Mouse (Mus musculus) forebrain, embryonic 16.5 days (tissue): ENCODE data around the gene Olfr968. TPM values are rescaled to one million over a fixed set of nuclear protein-coding genes. Genes with fewer than 3 reads are reported as not detected.

Source experiments
- ATAC-seq: fragments of 200-750 bp; cut with Nextera tagmentation; 2 replicates; pipeline ENCODE4 v1.8.0; 2017; ENCODE audit warnings: mild to moderate bottlenecking, moderate library complexity
- H3K27ac ChIP-seq: fragments of 300-500 bp; sonication (generic); 2 replicates; pipeline ENCODE4 v1.5.1; 2014; ENCODE audit warnings: low read length, control low read depth
- H3K27me3 ChIP-seq: fragments of 300-500 bp; sonication (generic); replicated peaks from 2 replicates; pipeline ENCODE4 v1.6.1; 2014; ENCODE audit warnings: low read length; ENCODE audit not compliant: control insufficient read depth, insufficient read depth
- H3K36me3 ChIP-seq: fragments of 300-500 bp; sonication (generic); 2 replicates; pipeline ENCODE4 v1.6.1; 2014; ENCODE audit not compliant: control insufficient read depth, insufficient read depth
- H3K4me1 ChIP-seq: fragments of 300-500 bp; sonication (generic); replicated peaks from 2 replicates; pipeline ENCODE4 v1.6.1; 2014; ENCODE audit warnings: low read length; ENCODE audit not compliant: control insufficient read depth, insufficient read depth
- H3K4me2 ChIP-seq: fragments of 300-500 bp; sonication (generic); 2 replicates; pipeline ENCODE4 v1.6.1; 2014; ENCODE audit warnings: mild to moderate bottlenecking, low read length, control low read depth
- H3K4me3 ChIP-seq: fragments of 300-500 bp; sonication (generic); replicated peaks from 2 replicates; pipeline ENCODE4 v1.5.1; 2014; ENCODE audit warnings: mild to moderate bottlenecking, low read length, control low read depth
- H3K9ac ChIP-seq: fragments of 300-500 bp; sonication (generic); replicated peaks from 2 replicates; pipeline ENCODE4 v1.6.1; 2014; ENCODE audit warnings: low read depth, low read length, control low read depth
- H3K9me3 ChIP-seq: fragments of 300-500 bp; sonication (generic); 2 replicates; pipeline ENCODE4 v1.6.1; 2016; ENCODE audit warnings: low read length; ENCODE audit not compliant: control insufficient read depth
- WGBS: fragments of 180-500 bp; shearing (Covaris S2); extraction: QIAGEN DNeasy Blood & Tissue Kit; methylation state at CpG from one replicate; pipeline ENCODE4 v1.1.7; 2014; 5-methylcytosine and 5-hydroxymethylcytosine counted together
- polyA plus RNA-seq: library from polyadenylated mRNA; unstranded; fragments of >200 nt; fragmentation: Nextera tagmentation; extraction: Ambion mirVana; gene quantifications from 2 replicates; pipeline ENCODE4 v1.2.1, GENCODE M21; 2015

The Olfr968 gene
- polyA plus RNA-seq: not detected in 2 replicates

- no peaks in the 10 kb centered on the region for H3K9me3 ChIP-seq
- no peaks in the 10 kb centered on the region for H3K36me3 ChIP-seq
- 84% methylated on average over 1 of the region's 1 CpGs for WGBS
- ATAC-seq: no peak
- no peaks in the 10 kb centered on the region for H3K27me3 ChIP-seq
- H3K9ac ChIP-seq: no peak within 1 kb of the TSS
- no peak within 1 kb of the TSS for H3K27ac ChIP-seq
- no peak within 1 kb of the TSS for H3K4me2 ChIP-seq
- no peaks in the 10 kb centered on the region for H3K4me1 ChIP-seq
- H3K4me3 ChIP-seq: no peak within 1 kb of the TSS
These were observed at the start of gene Olfr968 for GRCm38 (mm10) chr9:39783153-39783552. TSS of gene Olfr968 (minus strand) at chr9:39783253.

- Histone ChIP-seq H3K4me3 (no peak within 1 kb of the TSS), H3K9me3 (no peaks in the 10 kb centered on the region), H3K9ac (no peak within 1 kb of the TSS), H3K4me1 (no peaks in the 10 kb centered on the region), H3K4me2 (no peak within 1 kb of the TSS), H3K27ac (no peak within 1 kb of the TSS), H3K36me3 (no peaks in the 10 kb centered on the region), H3K27me3 (no peaks in the 10 kb centered on the region)
- WGBS: 77% methylated on average over 4 of the region's 4 CpGs
- ATAC-seq: no peak
These were observed 25.5 kb upstream of the Olfr968 start, which contains the start of gene Olfr970 for GRCm38 (mm10) chr9:39808560-39808959. TSS of gene Olfr970 (plus strand) at chr9:39808860.

GRCm38 (mm10) chr9:39790558-39790957 lies 7.5 kb upstream of the Olfr968 start, which contains the start of gene Olfr969:
TSS of gene Olfr969 (plus strand) at chr9:39790945.
- no peaks in the 10 kb centered on the region for H3K4me1 ChIP-seq
- H3K27ac ChIP-seq: no peak within 1 kb of the TSS
- no peak within 1 kb of the TSS for H3K4me2 ChIP-seq
- H3K27me3 ChIP-seq: no peaks in the 10 kb centered on the region
- no peak for ATAC-seq
- no peak within 1 kb of the TSS for H3K9ac ChIP-seq
- H3K36me3 ChIP-seq: no peaks in the 10 kb centered on the region
- WGBS: 72% methylated on average over 2 of the region's 2 CpGs
- H3K4me3 ChIP-seq: no peak within 1 kb of the TSS
- H3K9me3 ChIP-seq: no peaks in the 10 kb centered on the region

GRCm38 (mm10) chr9:39746428-39746827 lies 36.6 kb downstream of the Olfr968 start:
- Histone ChIP-seq H3K4me1 (no peaks in the 10 kb centered on the region), H3K4me2 (no peak overlapping the region), H3K27me3 (no peaks in the 10 kb centered on the region), H3K36me3 (no peaks in the 10 kb centered on the region), H3K9me3 (no peaks in the 10 kb centered on the region), H3K4me3 (no peak overlapping the region), H3K9ac (no peak overlapping the region), H3K27ac (no peak overlapping the region)
- ATAC-seq: no peak
- 77% methylated on average over 1 of the region's 1 CpGs for WGBS

- no peaks in the 10 kb centered on the region for H3K36me3 ChIP-seq
- no peak for ATAC-seq
- H3K27me3 ChIP-seq: no peaks in the 10 kb centered on the region
- no peak within 1 kb of the TSS for H3K27ac ChIP-seq
- H3K4me2 ChIP-seq: no peak within 1 kb of the TSS
- H3K9me3 ChIP-seq: no peaks in the 10 kb centered on the region
- no peaks in the 10 kb centered on the region for H3K4me1 ChIP-seq
- no peak within 1 kb of the TSS for H3K4me3 ChIP-seq
- no peak within 1 kb of the TSS for H3K9ac ChIP-seq
These were observed 37.1 kb downstream of the Olfr968 start, which contains the start of gene Olfr967 for GRCm38 (mm10) chr9:39745949-39746348. TSS of gene Olfr967 (plus strand) at chr9:39746249.

- no peak overlapping the region for H3K4me3 ChIP-seq
- H3K4me2 ChIP-seq: no peak overlapping the region
- H3K9me3 ChIP-seq: no peaks in the 10 kb centered on the region
- 93% methylated on average over 1 of the region's 1 CpGs for WGBS
- H3K9ac ChIP-seq: no peak overlapping the region
- H3K27me3 ChIP-seq: no peaks in the 10 kb centered on the region
- no peaks in the 10 kb centered on the region for H3K36me3 ChIP-seq
- no peak for ATAC-seq
- no peaks in the 10 kb centered on the region for H3K4me1 ChIP-seq
- H3K27ac ChIP-seq: no peak overlapping the region
These were observed 42.3 kb downstream of the Olfr968 start for GRCm38 (mm10) chr9:39740741-39741140.

- Histone ChIP-seq H3K4me1 (no peaks in the 10 kb centered on the region), H3K4me2 (no peak within 1 kb of the TSS), H3K27ac (no peak within 1 kb of the TSS), H3K36me3 (no peaks in the 10 kb centered on the region), H3K4me3 (no peak within 1 kb of the TSS), H3K27me3 (no peaks in the 10 kb centered on the region), H3K9ac (no peak within 1 kb of the TSS), H3K9me3 (no peaks in the 10 kb centered on the region)
- ATAC-seq: no peak
These were observed 52.4 kb downstream of the Olfr968 start, which contains the start of gene Olfr150 for GRCm38 (mm10) chr9:39730678-39731077. TSS of gene Olfr150 (plus strand) at chr9:39730978.

Other genes starting within 250 kb of the Olfr968 start
- not detected in 2 replicates for gene Olfr958, start 229.2 kb downstream of the Olfr968 start, polyA plus RNA-seq
- not detected in 2 replicates for gene Olfr959, start 207.7 kb downstream of the Olfr968 start, polyA plus RNA-seq
- gene AW551984, start 178.8 kb downstream of the Olfr968 start, polyA plus RNA-seq: 36.8 and 73.0 TPM in 2 replicates
- not detected in 2 replicates for gene Olfr148, start 172.6 kb downstream of the Olfr968 start, polyA plus RNA-seq
- not detected in 2 replicates for gene Olfr960, start 161.9 kb downstream of the Olfr968 start, polyA plus RNA-seq
- gene Olfr961, start 138.2 kb downstream of the Olfr968 start, polyA plus RNA-seq: not detected in 2 replicates
- not detected in 2 replicates for gene Olfr963, start 116.0 kb downstream of the Olfr968 start, polyA plus RNA-seq
- not detected in 2 replicates for gene Olfr149, start 76.1 kb downstream of the Olfr968 start, polyA plus RNA-seq
- not detected in 2 replicates for gene Olfr965, start 71.9 kb downstream of the Olfr968 start, polyA plus RNA-seq
- not detected in 2 replicates for gene Olfr150, start 52.3 kb downstream of the Olfr968 start, polyA plus RNA-seq
- gene Olfr967, start 37.0 kb downstream of the Olfr968 start, polyA plus RNA-seq: not detected in 2 replicates
- gene Olfr969, start 7.7 kb upstream of the Olfr968 start, polyA plus RNA-seq: not detected in 2 replicates
- not detected in 2 replicates for gene Olfr970, start 25.6 kb upstream of the Olfr968 start, polyA plus RNA-seq
- not detected in 2 replicates for gene Olfr971, start 53.6 kb upstream of the Olfr968 start, polyA plus RNA-seq
- not detected in 2 replicates for gene Olfr972, start 83.2 kb upstream of the Olfr968 start, polyA plus RNA-seq
- not detected in 2 replicates for gene Olfr229, start 124.1 kb upstream of the Olfr968 start, polyA plus RNA-seq
- gene Olfr974, start 154.2 kb upstream of the Olfr968 start, polyA plus RNA-seq: not detected in 2 replicates
- not detected in 2 replicates for gene Olfr975, start 168.8 kb upstream of the Olfr968 start, polyA plus RNA-seq
- not detected in 2 replicates for gene Olfr976, start 177.9 kb upstream of the Olfr968 start, polyA plus RNA-seq
- gene Olfr978, start 208.9 kb upstream of the Olfr968 start, polyA plus RNA-seq: not detected in 2 replicates
- not detected in 2 replicates for gene Olfr979, start 220.2 kb upstream of the Olfr968 start, polyA plus RNA-seq
- not detected in 2 replicates for gene Olfr980, start 226.3 kb upstream of the Olfr968 start, polyA plus RNA-seq
- gene Olfr981, start 238.2 kb upstream of the Olfr968 start, polyA plus RNA-seq: not detected in 2 replicates